Mouse (Mus musculus) layer of hippocampus, postnatal 14 days (tissue): ENCODE measurements around the gene Zmiz2. TPM values are rescaled to one million over a fixed set of nuclear protein-coding genes. Genes with fewer than 3 reads are reported as not detected.
"Not testable (repeated sequence)": the region's sequence is repeated elsewhere in the genome, so short reads cannot be mapped to it uniquely, and the experiment has no call there.

ENCODE experiments used
- DNase-seq, 2 experiments: peaks; one replicate each; pipeline ENCODE4 v3.0.0; 2021 to 2022; ENCODE audit warnings: low spot score in 2 of 2, mixed read lengths in 1 of 2
- total RNA-seq, 2 experiments: library from RNA; stranded (reverse); gene quantifications; 2 replicates each; pipeline ENCODE4 v1.2.3; 2021

The Zmiz2 gene
- total RNA-seq, 2 experiments from 2014 or later = 165 to 169 TPM

GRCm38 (mm10) chr11:6393866-6394265 lies 5.0 kb downstream of the Zmiz2 start:
- DNase-seq = no peak

GRCm38 (mm10) chr11:6395565-6395964 lies 6.7 kb downstream of the Zmiz2 start:
- DNase-seq = peak; percentile 1 to 2

DNA sequence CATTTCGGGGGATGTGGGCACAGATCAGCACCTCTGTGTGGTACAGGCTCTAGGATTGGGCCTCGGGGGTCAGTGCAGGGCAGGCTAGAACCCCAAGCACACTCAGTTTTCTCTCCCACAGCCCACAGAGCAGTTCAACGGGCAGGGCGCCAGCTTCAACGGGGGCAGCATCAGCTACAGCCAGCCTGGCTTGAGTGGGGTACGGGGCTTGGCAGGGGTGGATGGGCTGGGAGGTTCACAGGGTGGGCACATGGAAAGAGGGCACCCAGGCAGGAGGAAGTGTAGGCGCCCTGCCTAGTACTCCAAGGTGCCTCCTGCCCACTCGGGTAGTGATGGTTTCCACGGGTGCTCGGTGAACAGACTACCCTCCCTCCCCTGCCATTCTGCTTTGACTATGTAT lies 9.3 kb downstream of the Zmiz2 start:
- DNase-seq = peak; percentile 1 to 2

DNA sequence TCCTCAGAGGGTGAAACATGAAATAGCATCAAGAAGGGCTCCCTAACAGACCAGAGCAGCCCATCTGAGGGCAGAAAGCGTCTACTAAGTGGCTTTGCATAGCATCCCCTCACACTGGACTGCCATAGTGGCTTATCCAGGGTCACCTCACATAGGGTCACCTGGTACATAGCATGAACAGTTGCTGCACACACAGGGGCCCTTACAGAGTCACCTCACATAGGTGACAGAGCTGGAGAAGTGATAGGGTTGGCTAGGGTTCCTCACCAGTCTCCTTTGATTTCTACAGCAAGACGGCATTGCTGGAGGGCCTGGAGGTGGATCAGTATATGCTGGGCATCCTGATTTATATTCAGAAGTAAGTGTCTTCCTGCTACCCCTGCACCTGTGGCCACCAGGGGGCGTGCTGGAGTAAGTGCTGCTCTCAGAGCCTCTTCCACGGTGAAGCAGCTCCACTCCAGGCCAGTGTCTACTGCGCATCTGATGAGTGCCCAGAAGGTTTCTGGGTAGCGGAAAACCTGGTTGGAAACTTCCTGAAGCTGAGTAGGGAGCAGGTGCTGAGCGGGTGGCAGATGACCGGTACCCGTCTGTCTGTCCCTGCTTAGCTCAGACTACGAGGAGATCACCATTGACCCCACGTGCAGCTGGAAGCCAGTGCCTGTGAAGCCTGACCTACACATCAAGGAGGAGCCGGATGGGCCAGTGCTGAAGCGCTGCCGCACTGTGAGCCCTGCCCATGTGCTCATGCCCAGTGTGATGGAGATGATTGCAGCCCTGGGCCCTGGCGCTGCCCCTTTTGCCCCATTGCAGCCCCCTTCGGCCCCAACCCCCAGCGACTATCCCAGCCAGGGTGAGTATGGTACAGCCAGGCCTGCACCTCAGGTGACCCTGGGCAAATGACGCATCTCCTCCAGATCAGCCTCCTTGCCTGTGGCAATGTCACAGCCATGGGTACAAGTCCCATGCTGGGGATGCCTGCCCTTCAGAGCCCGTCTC lies 13.9 kb downstream of the Zmiz2 start:
- DNase-seq = peak in 1 of 2 experiments; percentile 19

DNA sequence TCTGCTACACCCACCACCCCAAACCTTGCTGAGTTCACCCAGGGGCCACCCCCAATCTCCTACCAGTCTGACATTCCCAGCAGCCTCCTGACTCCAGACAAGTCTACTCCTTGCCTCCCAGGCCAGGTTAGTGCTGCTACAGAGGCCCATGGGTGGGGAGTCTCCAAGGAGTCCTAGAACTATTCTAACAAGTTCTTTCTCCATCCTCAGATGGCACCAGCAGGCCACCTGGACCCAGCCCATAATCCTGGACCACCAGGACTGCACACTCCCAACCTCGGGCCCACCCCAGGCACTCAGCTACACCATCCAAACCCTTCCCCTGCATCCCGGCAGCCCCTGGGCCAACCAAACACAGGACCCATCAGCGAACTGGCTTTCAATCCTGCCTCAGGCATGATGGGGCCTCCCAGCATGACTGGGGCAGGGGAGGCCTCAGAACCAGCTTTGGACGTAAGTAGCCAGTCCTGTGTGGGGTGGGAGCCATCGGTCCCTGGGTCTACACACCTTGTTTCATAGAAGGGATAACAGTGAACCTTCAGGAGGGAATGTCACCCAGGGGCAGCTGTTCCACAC lies 15.0 kb downstream of the Zmiz2 start:
- peak in 1 of 2 experiments; percentile 1 for DNase-seq

GRCm38 (mm10) chr11:6404699-6405566 lies 16.1 kb downstream of the Zmiz2 start:
- no peak for DNase-seq

GRCm38 (mm10) chr11:6405591-6406081 lies 16.8 kb downstream of the Zmiz2 start:
- no peak for DNase-seq

DNA sequence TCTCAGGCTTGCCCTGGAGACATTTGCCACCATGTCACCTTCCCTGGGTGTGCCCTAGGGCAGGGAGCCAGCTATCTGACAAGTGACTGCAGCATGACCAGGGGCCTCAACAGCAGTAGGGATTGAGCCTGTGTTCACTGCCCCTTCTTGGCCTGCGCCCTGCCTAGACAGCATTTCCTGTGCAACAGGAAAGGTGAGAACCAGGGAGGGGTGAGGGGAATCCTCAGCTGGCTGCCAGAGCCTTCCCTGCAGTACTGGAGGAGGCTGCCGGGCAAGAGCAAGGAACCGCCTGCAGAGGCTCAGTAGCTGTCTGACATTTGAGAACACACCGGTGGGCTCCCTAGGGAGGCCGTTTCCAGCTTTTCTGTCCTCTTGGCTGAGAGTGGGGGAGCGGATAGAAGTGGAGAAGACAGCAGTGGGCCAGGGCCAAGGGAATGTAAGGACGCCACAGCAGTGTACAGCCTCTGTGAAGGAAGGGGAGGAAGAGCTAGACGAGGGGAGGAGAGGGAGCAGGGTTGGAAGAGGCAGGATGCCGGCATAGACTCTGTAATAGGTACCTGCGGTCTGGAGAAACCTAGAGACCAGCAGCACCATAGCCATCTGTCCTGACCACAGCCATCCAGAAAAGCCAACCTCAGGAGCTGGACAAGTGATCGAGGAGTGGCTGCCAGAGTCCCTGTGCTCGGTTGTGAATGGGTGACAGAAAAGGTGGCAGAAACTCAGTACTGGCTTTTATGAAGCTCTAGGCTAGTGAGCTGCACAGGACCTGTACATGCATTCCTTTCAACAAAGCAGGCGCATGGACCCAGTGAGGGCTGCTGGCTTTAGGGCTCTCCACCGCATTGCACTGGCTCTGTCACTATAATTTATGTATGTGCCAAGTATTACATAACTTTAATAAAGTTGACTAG lies 17.6 kb downstream of the Zmiz2 start:
- DNase-seq = peak in 1 of 2 experiments; percentile 2

DNA sequence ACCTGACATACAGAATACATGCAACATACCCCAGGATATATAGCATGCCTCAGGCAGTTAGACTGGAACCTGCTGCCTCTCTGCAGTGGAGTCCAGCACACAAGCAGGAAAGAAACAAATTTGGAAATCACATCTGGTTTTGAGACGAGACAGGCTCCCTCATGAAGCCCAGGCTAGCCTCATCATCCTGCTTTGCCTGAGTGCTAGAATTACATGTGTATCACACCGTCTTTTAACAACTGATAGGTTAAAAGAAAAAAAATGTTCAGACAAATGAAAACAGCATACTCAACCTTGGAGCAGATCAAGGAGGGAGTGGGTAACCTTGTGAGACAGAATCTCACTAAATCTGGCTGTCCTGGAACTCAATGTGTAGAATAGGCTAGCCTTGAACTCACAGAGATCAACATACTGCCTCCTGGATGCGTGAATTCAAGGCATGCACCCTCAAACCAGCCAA lies 18.3 kb downstream of the Zmiz2 start:
- DNase-seq = no peak

- DNase-seq = no peak
These were observed 21.3 kb downstream of the Zmiz2 start for GRCm38 (mm10) chr11:6410050-6410602.

DNA sequence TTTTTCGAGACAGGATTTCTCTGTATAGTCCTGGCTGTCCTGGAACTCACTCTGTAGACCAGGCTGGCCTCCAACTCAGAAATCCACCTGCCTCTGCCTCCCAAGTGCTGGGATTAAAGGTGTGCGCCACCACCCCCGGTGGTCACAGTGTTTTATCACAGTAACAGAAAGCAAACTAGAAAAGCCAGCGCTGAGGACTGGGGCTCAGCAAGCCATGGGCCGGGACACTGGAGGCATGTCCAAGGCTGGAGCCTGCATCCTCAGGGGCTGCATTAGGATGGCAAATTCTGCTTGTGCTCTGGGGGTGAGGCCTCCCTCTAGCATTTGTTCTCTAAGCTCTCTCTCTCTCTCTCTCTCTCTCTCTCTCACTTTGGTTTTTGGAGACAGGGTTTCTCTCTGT lies 21.9 kb downstream of the Zmiz2 start:
- not testable (repeated sequence) for DNase-seq

- DNase-seq = peak; percentile 82 to 86
These were observed 22.8 kb downstream of the Zmiz2 start for GRCm38 (mm10) chr11:6411684-6412083.

DNA sequence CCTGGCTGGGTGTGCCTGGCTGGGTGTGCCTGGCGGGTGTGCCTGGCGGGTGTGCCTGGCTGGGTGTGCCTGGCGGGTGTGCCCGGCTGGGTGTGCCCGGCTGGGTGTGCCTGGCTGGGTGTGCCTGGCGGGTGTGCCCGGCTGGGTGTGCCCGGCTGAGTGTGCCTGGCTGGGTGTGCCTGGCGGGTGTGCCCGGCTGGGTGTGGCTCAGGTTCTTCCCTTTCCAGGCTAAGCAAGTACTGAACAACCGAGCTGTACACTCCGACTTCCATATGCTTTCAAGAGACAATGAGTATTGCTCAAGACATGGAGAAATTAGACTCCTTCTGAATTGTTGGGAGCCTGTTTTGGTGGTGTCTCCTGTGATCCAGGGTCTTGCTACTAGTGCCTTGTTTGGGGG lies 24.4 kb downstream of the Zmiz2 start:
- DNase-seq = no peak

- no peak for DNase-seq
These were observed 26.1 kb downstream of the Zmiz2 start, which contains the start of gene Ppia for GRCm38 (mm10) chr11:6414751-6415550. Ppia (plus strand) TSS chr11:6415443.

GRCm38 (mm10) chr11:6415551-6416404 lies 26.9 kb downstream of the Zmiz2 start:
- peak; percentile 98 to 99 for DNase-seq

DNA sequence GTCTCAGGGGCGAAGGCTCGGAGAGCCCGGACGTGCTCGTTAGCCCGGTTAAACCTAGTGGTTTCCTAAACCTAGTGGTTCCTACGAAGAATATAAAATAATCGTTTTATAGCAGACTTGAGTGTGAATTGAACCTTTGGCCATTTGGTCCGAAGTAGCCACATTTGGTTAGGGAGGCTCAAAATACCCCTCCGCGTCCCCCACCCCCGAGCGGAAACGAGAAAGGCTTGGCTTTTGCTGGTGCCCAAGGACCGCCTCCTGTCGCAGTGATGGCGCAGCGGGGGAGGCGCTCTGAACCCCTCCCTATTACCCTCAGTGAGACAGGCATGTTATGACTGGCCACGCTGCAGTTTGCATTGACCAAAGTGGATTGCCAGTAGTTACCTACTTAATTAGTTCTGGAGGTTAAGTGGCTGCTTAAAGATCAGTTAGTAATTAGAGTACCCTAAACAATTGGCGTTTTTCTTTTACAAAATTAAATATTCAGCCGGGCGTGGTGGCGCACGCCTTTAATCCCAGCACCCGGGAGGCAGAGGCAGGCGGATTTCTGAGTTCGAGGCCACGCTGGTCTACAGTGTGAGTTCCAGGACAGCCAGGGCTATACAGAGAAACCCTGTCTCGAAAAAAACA lies 27.6 kb downstream of the Zmiz2 start:
- DNase-seq = peak; percentile 73 to 86

DNA sequence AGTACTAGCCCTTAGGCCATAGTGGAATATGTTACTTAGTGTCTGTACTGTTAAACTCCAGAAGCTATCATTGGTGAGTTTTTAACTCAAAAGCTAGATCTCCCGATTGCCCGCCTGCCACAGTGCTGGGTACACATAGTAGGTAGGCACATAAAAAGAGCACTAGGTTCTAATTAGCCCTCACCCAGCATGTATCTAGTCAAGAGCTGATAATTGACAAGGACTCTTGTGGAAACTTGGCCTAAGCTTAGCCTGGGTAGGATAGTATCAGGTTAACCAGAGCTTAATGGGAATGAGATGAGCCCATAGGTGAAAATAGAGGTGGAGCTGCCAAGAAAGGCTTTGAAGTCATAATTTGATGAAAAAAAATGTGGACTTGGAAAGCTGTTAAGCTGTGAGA lies 28.2 kb downstream of the Zmiz2 start:
- DNase-seq = no peak
